Mouse (Mus musculus) midbrain, postnatal 0 days (tissue): ENCODE measurements at regions not wholly inside any gene's neighbourhood (a gene's known extent, or its start where the extent isn't known, plus 50 kb on each side); places are given as distances from the start of the nearest gene placed in this dataset.

Source experiments
- ATAC-seq: fragments of 200-750 bp; cut with Nextera tagmentation; 2 replicates; pipeline ENCODE4 v1.8.0; 2017; ENCODE audit warnings: moderate number of reproducible peaks, mild to moderate bottlenecking, moderate TSS enrichment, moderate library complexity; ENCODE audit not compliant: low FRiP score
- DNase-seq: peaks from one replicate; pipeline ENCODE4 v3.0.0-alpha.2; 2015; ENCODE audit warnings: low spot score
- H3K27ac ChIP-seq: fragments of 300-500 bp; sonication (generic); 2 replicates; pipeline ENCODE4 v1.5.1; 2014; ENCODE audit warnings: low read depth, mild to moderate bottlenecking, low read length, mixed read lengths
- H3K27me3 ChIP-seq: fragments of 300-500 bp; sonication (generic); 2 replicates; pipeline ENCODE4 v1.6.1; 2014; ENCODE audit warnings: low read length, control low read depth, mixed read lengths; ENCODE audit not compliant: insufficient read depth
- H3K36me3 ChIP-seq: fragments of 300-500 bp; sonication (generic); 2 replicates; pipeline ENCODE4 v1.6.1; 2014; ENCODE audit warnings: low read length, control low read depth, mixed read lengths; ENCODE audit not compliant: insufficient read depth
- H3K4me1 ChIP-seq: fragments of 300-500 bp; sonication (generic); 2 replicates; pipeline ENCODE4 v1.6.1; 2014; ENCODE audit warnings: mild to moderate bottlenecking, control low read depth, antibody characterized with exemption, low read length, mixed read lengths; ENCODE audit not compliant: insufficient read depth
- H3K4me2 ChIP-seq: fragments of 300-500 bp; sonication (generic); 2 replicates; pipeline ENCODE4 v1.6.1; 2014; ENCODE audit warnings: low read depth, mild to moderate bottlenecking, low read length, mixed read lengths; ENCODE audit not compliant: poor library complexity, severe bottlenecking
- H3K4me3 ChIP-seq: fragments of 300-500 bp; sonication (generic); 2 replicates; pipeline ENCODE4 v1.5.1; 2014; ENCODE audit warnings: low read depth, mild to moderate bottlenecking, low read length, moderate library complexity
- H3K9ac ChIP-seq: fragments of 300-500 bp; sonication (generic); replicated peaks from 2 replicates; pipeline ENCODE4 v1.6.1; 2014; ENCODE audit warnings: mild to moderate bottlenecking, low read length, moderate library complexity, mixed read lengths; ENCODE audit not compliant: poor library complexity, severe bottlenecking
- H3K9me3 ChIP-seq: fragments of 300-500 bp; sonication (generic); 2 replicates; pipeline ENCODE4 v1.6.1; 2016; ENCODE audit warnings: low read length, control low read depth
- CTCF ChIP-seq: IDR thresholded peaks from 2 replicates; pipeline ENCODE4 v1.5.1; 2016; ENCODE audit warnings: antibody characterized with exemption, mild to moderate bottlenecking
- WGBS: fragments of 180-500 bp; shearing (Covaris S2); extraction: QIAGEN DNeasy Blood & Tissue Kit; methylation state at CpG from one replicate; pipeline ENCODE4 v1.1.7; 2014; 5-methylcytosine and 5-hydroxymethylcytosine counted together

- WGBS, result 21% methylated on average over 5 of the region's 5 CpGs
- H3K9ac ChIP-seq, result no peak overlapping the region
- no peak for DNase-seq
- H3K27ac ChIP-seq, result no peak overlapping the region
- H3K4me3 ChIP-seq, result no peak overlapping the region
- ATAC-seq, result 0 out of 2 replicates have a peak, but pooled peaks have one; percentile 54
- no peak for TF ChIP-seq CTCF
- H3K4me1 ChIP-seq, result no peaks in the 10 kb centered on the region
- no peaks in the 10 kb centered on the region for H3K9me3 ChIP-seq
- no peaks in the 10 kb centered on the region for H3K27me3 ChIP-seq
- H3K4me2 ChIP-seq, result no peak overlapping the region
- no peaks in the 10 kb centered on the region for H3K36me3 ChIP-seq
These were observed 217.8 kb downstream of the Izumo3 start for GRCm38 (mm10) chr4:91929232-91929631.

DNA sequence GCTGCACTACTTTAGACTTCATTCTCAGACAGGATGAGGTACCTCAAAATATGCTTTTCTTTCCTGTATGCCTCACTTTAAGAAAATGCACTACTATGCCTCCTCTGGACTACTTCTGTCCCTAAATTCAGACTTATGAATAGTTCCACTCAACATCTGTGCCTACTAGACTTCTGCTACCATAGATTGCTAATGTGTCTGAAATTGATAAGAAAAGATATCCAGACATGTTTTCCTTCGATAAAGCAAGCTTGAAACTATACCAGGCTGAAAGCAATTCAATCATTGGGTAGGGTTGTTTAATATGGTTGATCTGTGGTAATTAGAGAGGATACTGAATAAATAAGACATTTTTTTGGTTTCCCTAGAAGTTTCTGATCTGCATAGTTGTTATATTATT, 239.9 kb downstream of the Izumo3 start:
- Histone ChIP-seq H3K36me3 (no peaks in the 10 kb centered on the region), H3K9me3 (no peaks in the 10 kb centered on the region), H3K4me3 (no peak overlapping the region), H3K4me2 (no peak overlapping the region), H3K9ac (no peak overlapping the region), H3K4me1 (no peaks in the 10 kb centered on the region), H3K27me3 (no peaks in the 10 kb centered on the region), H3K27ac (no peak overlapping the region)
- ATAC-seq (no peak), DNase-seq (no peak)
- WGBS, result 86% methylated on average over 1 of the region's 1 CpGs
- TF ChIP-seq CTCF, result no peak

DNA sequence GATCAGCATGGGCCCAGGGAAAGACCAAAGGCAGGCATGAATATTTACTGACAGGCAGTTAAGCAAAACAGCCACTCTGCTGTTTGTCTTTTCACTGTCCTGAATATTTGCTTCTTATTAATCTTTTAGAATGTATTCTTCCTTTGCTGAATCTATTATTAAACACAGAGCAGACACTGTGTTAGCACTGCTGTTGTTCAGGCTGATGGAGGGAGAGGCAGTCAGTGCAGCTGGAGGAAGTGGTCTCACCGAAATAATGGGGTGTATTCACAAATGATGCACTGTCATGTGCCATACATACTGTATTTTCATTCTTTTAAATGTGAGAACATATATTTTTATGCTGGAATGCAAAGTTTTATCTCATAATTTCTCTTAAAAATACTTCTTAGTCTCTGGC, 241.9 kb downstream of the Izumo3 start:
- no peak overlapping the region for H3K27ac ChIP-seq
- 53% methylated on average over 1 of the region's 1 CpGs for WGBS
- no peak for DNase-seq

GRCm38 (mm10) chr4:91891419-91891818, 255.6 kb downstream of the Izumo3 start:
- WGBS, result 33% methylated on average over 2 of the region's 2 CpGs
- no peak for TF ChIP-seq CTCF
- Histone ChIP-seq H3K27me3 (no peaks in the 10 kb centered on the region), H3K9ac (no peak overlapping the region), H3K27ac (no peak overlapping the region), H3K9me3 (no peaks in the 10 kb centered on the region), H3K4me2 (no peak overlapping the region), H3K4me3 (no peak overlapping the region), H3K4me1 (no peaks in the 10 kb centered on the region), H3K36me3 (no peaks in the 10 kb centered on the region)
- DNase-seq (no peak), ATAC-seq (peak; percentile 72)

More for the DNA sequence above, 241.9 kb downstream of the Izumo3 start:
- Histone ChIP-seq H3K4me1 (no peaks in the 10 kb centered on the region), H3K4me3 (no peak overlapping the region), H3K36me3 (no peaks in the 10 kb centered on the region), H3K27me3 (no peaks in the 10 kb centered on the region), H3K9me3 (no peaks in the 10 kb centered on the region), H3K9ac (no peak overlapping the region), H3K4me2 (no peak overlapping the region)
- no peak for TF ChIP-seq CTCF
- 0 out of 2 replicates have a peak, but pooled peaks have one; percentile 52 for ATAC-seq
